Mouse (Mus musculus) c-Kit-negative CD71-positive TER-119-positive erythroid progenitor cells, embryonic 14.5 days (primary cell): ENCODE data around the gene Aptx.

Source experiments
- DNase-seq: peaks from one replicate; pipeline ENCODE4 v3.0.0-alpha.2; 2013; ENCODE audit warnings: low read depth, low spot score

The Aptx gene

GRCm38 (mm10) chr4:40666237-40667012, 36.6 kb downstream of the Aptx start:
- no peak for DNase-seq

DNA sequence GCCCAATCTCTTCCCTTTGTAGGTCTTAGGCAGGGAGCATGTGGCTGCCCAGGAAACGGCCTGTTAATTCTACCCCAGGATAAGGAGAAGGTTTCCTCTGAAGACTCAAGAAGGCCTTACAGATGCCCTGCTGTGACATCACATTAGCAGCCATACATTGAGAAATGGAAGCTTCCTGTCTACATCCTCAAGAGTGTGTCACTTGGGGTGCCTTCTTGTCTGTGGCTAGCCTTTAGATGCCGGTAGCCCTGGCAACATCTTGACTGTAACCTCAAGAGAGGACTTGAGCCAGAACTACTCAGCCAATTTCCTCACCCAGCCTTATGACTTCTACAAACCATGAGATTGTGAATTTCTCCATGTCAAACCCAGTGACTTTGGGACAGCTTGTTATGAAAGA, 51.9 kb downstream of the Aptx start:
- no peak for DNase-seq

GRCm38 (mm10) chr4:40649111-40649510, 53.9 kb downstream of the Aptx start:
- DNase-seq, result no peak

GRCm38 (mm10) chr4:40643567-40643966, 59.4 kb downstream of the Aptx start:
- DNase-seq, result no peak

DNA sequence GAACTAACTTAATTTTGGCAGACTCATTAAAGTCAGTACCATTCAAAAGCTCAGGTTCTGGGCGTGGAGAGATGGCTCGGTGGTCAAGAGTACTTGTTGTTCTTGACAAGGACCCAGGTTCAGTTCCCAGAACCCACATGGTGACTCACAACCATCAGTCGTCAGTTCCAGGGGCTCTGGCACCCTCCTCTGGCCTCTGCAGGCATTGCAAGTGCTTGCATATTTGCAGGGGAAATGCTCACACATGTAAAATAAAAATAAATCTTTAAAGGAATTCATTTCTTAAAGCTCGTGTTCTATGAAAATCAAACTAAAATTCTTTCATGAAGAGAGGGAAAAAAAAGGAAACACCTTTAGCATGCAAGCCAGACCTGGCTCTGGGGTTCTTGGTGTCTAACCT, 62.0 kb downstream of the Aptx start:
- DNase-seq, result no peak
